Mouse (Mus musculus) lung, embryonic 14.5 days (tissue): ENCODE measurements at regions not wholly inside any gene's neighbourhood (a gene's known extent, or its start where the extent isn't known, plus 50 kb on each side); places are given as distances from the start of the nearest gene placed in this dataset.

Source experiments
- ATAC-seq: fragments of 200-750 bp; cut with Nextera tagmentation; 2 replicates; pipeline ENCODE4 v1.8.0; 2017; ENCODE audit warnings: mild to moderate bottlenecking, moderate TSS enrichment, moderate library complexity; ENCODE audit not compliant: insufficient read depth
- DNase-seq: peaks from one replicate; pipeline ENCODE4 v3.0.0-alpha.2; 2015
- H3K27ac ChIP-seq: fragments of 300-500 bp; sonication (generic); 2 replicates; pipeline ENCODE4 v1.5.1; 2014; ENCODE audit warnings: low read depth, mild to moderate bottlenecking, moderate library complexity
- H3K27me3 ChIP-seq: fragments of 300-500 bp; sonication (generic); 2 replicates; pipeline ENCODE4 v1.6.1; 2014; ENCODE audit warnings: low read length, control low read depth; ENCODE audit not compliant: insufficient read depth
- H3K36me3 ChIP-seq: fragments of 300-500 bp; sonication (generic); 2 replicates; pipeline ENCODE4 v1.6.1; 2014; ENCODE audit warnings: control low read depth; ENCODE audit not compliant: insufficient read depth
- H3K4me1 ChIP-seq: fragments of 300-500 bp; sonication (generic); 2 replicates; pipeline ENCODE4 v1.6.1; 2014; ENCODE audit warnings: antibody characterized with exemption, control low read depth; ENCODE audit not compliant: insufficient read depth
- H3K4me2 ChIP-seq: fragments of 300-500 bp; sonication (generic); 2 replicates; pipeline ENCODE4 v1.6.1; 2014; ENCODE audit warnings: mild to moderate bottlenecking
- H3K4me3 ChIP-seq: fragments of 300-500 bp; sonication (generic); 2 replicates; pipeline ENCODE4 v1.5.1; 2014; ENCODE audit warnings: low read depth, low read length
- H3K9ac ChIP-seq: fragments of 300-500 bp; sonication (generic); 2 replicates; pipeline ENCODE4 v1.6.1; 2014
- H3K9me3 ChIP-seq: fragments of 300-500 bp; sonication (generic); 2 replicates; pipeline ENCODE4 v1.6.1; 2016; ENCODE audit warnings: low read depth, low read length, control low read depth
- CTCF ChIP-seq: IDR thresholded peaks from 2 replicates; pipeline ENCODE4 v1.5.1; 2016; ENCODE audit warnings: antibody characterized with exemption, low read depth
- WGBS: fragments of 180-500 bp; shearing (Covaris S2); extraction: QIAGEN DNeasy Blood & Tissue Kit; methylation state at CpG from one replicate; pipeline ENCODE4 v1.1.7; 2014; 5-methylcytosine and 5-hydroxymethylcytosine counted together

GRCm38 (mm10) chr15:62158875-62159675 is 1236.3 kb upstream of the A1bg start:
- no peak overlapping the region for H3K9ac ChIP-seq
- no peaks in the 10 kb centered on the region for H3K27me3 ChIP-seq
- no peak for TF ChIP-seq CTCF
- ATAC-seq: no peak
- no peaks in the 10 kb centered on the region for H3K9me3 ChIP-seq
- no peaks in the 10 kb centered on the region for H3K4me1 ChIP-seq
- WGBS: 59% methylated on average over 8 of the region's 8 CpGs
- no peak for DNase-seq
- H3K27ac ChIP-seq: no peak overlapping the region
- no peaks in the 10 kb centered on the region for H3K36me3 ChIP-seq
- H3K4me3 ChIP-seq: no peak overlapping the region
- H3K4me2 ChIP-seq: no peak overlapping the region

- Histone ChIP-seq H3K27ac (no peak overlapping the region), H3K4me1 (no peaks in the 10 kb centered on the region), H3K9ac (no peak overlapping the region), H3K36me3 (no peaks in the 10 kb centered on the region), H3K27me3 (no peaks in the 10 kb centered on the region), H3K4me2 (no peak overlapping the region), H3K9me3 (no peaks in the 10 kb centered on the region), H3K4me3 (no peak overlapping the region)
- ATAC-seq (no peak), DNase-seq (no peak)
- 82% methylated on average over 7 of the region's 7 CpGs for WGBS
- no peak for TF ChIP-seq CTCF
These were observed 1234.6 kb upstream of the A1bg start for GRCm38 (mm10) chr15:62157200-62158033.

- Histone ChIP-seq H3K27ac (no peak overlapping the region), H3K4me3 (no peak overlapping the region)
These were observed 1230.4 kb upstream of the A1bg start for GRCm38 (mm10) chr15:62153222-62153621.

GRCm38 (mm10) chr15:62152133-62152532 is 1229.3 kb upstream of the A1bg start:
- Histone ChIP-seq H3K4me1 (no peaks in the 10 kb centered on the region), H3K4me3 (no peak overlapping the region), H3K27ac (no peak overlapping the region), H3K27me3 (no peaks in the 10 kb centered on the region), H3K9me3 (no peaks in the 10 kb centered on the region), H3K4me2 (no peak overlapping the region), H3K9ac (no peak overlapping the region), H3K36me3 (no peaks in the 10 kb centered on the region)
- 93% methylated on average over 2 of the region's 2 CpGs for WGBS
- ATAC-seq (no peak), DNase-seq (no peak)
- TF ChIP-seq CTCF: no peak

More at GRCm38 (mm10) chr15:62153222-62153621, 1230.4 kb upstream of the A1bg start:
- Histone ChIP-seq H3K9me3 (no peaks in the 10 kb centered on the region), H3K4me2 (no peak overlapping the region), H3K4me1 (no peaks in the 10 kb centered on the region), H3K27me3 (no peaks in the 10 kb centered on the region), H3K9ac (no peak overlapping the region), H3K36me3 (no peaks in the 10 kb centered on the region)
- 68% methylated on average over 9 of the region's 9 CpGs for WGBS
- ATAC-seq: no peak
- no peak for DNase-seq
- TF ChIP-seq CTCF: no peak

- 93% methylated on average over 3 of the region's 3 CpGs for WGBS
- Histone ChIP-seq H3K9me3 (no peaks in the 10 kb centered on the region), H3K4me2 (no peak overlapping the region), H3K4me1 (no peaks in the 10 kb centered on the region), H3K36me3 (no peaks in the 10 kb centered on the region), H3K9ac (no peak overlapping the region), H3K27me3 (no peaks in the 10 kb centered on the region), H3K4me3 (no peak overlapping the region), H3K27ac (no peak overlapping the region)
- no peak for ATAC-seq
- no peak for DNase-seq
- TF ChIP-seq CTCF: no peak
These were observed 1228.9 kb upstream of the A1bg start for GRCm38 (mm10) chr15:62151690-62152089.

GRCm38 (mm10) chr15:62150296-62150695 is 1227.5 kb upstream of the A1bg start:
- H3K9ac ChIP-seq: no peak overlapping the region
- ATAC-seq: no peak
- TF ChIP-seq CTCF: no peak
- no peaks in the 10 kb centered on the region for H3K36me3 ChIP-seq
- H3K4me1 ChIP-seq: no peaks in the 10 kb centered on the region
- H3K27ac ChIP-seq: no peak overlapping the region
- 74% methylated on average over 4 of the region's 4 CpGs for WGBS
- H3K4me3 ChIP-seq: no peak overlapping the region
- no peak for DNase-seq
- H3K27me3 ChIP-seq: no peaks in the 10 kb centered on the region
- no peaks in the 10 kb centered on the region for H3K9me3 ChIP-seq
- H3K4me2 ChIP-seq: no peak overlapping the region

- H3K36me3 ChIP-seq: no peaks in the 10 kb centered on the region
- H3K27ac ChIP-seq: no peak overlapping the region
- DNase-seq (no peak), ATAC-seq (no peak)
- no peak overlapping the region for H3K4me3 ChIP-seq
- no peak overlapping the region for H3K9ac ChIP-seq
- H3K4me2 ChIP-seq: no peak overlapping the region
- H3K27me3 ChIP-seq: no peaks in the 10 kb centered on the region
- H3K4me1 ChIP-seq: no peaks in the 10 kb centered on the region
- no peak for TF ChIP-seq CTCF
- no peaks in the 10 kb centered on the region for H3K9me3 ChIP-seq
- 86% methylated on average over 10 of the region's 10 CpGs for WGBS
These were observed 1225.9 kb upstream of the A1bg start for GRCm38 (mm10) chr15:62148680-62149237.
